Mouse (Mus musculus) erythroblast, embryonic 14.5 days (primary cell): Measurements from ENCODE around the gene Gbp8.
"Not testable (repeated sequence)": the region's sequence is repeated elsewhere in the genome, so short reads cannot be mapped to it uniquely, and the experiment has no call there.

Experiments
- GATA1 ChIP-seq: IDR thresholded peaks from 2 replicates; pipeline ENCODE4 v1.6.1; 2012; ENCODE audit warnings: low read length, inconsistent platforms, mixed read lengths
- TAL1 ChIP-seq: IDR thresholded peaks from 3 replicates; pipeline ENCODE4 v1.6.1; 2012; ENCODE audit warnings: low read length, inconsistent platforms, mixed read lengths

GRCm38 (mm10) chr5:105105689-105106088 lies 33.7 kb downstream of the Gbp8 start:
- not testable (repeated sequence) for TF ChIP-seq GATA1, TAL1
